Mouse (Mus musculus) lung, postnatal 0 days (tissue): ENCODE results near the gene Stom. TPM values are rescaled to one million over a fixed set of nuclear protein-coding genes. Genes with fewer than 3 reads are reported as not detected.

ENCODE experiments used
- ATAC-seq: fragments of 200-750 bp; cut with Nextera tagmentation; 2 replicates; pipeline ENCODE4 v1.8.0; 2017; ENCODE audit warnings: moderate library complexity
- DNase-seq: peaks from one replicate; pipeline ENCODE4 v3.0.0-alpha.2; 2016; ENCODE audit warnings: low spot score
- H3K27ac ChIP-seq: fragments of 300-500 bp; sonication (generic); 2 replicates; pipeline ENCODE4 v1.5.1; 2014; ENCODE audit warnings: antibody characterized with exemption, mild to moderate bottlenecking, low read length, mixed read lengths
- H3K27me3 ChIP-seq: fragments of 300-500 bp; sonication (generic); replicated peaks from 2 replicates; pipeline ENCODE4 v1.6.1; 2014; ENCODE audit warnings: low read length, mixed read lengths; ENCODE audit not compliant: insufficient read depth
- H3K36me3 ChIP-seq: fragments of 300-500 bp; sonication (generic); 2 replicates; pipeline ENCODE4 v1.6.1; 2014; ENCODE audit warnings: low read length, mixed read lengths; ENCODE audit not compliant: insufficient read depth
- H3K4me1 ChIP-seq: fragments of 300-500 bp; sonication (generic); 2 replicates; pipeline ENCODE4 v1.6.1; 2014; ENCODE audit warnings: antibody characterized with exemption, low read depth, low read length, mixed read lengths; ENCODE audit not compliant: insufficient read depth
- H3K4me2 ChIP-seq: fragments of 300-500 bp; sonication (generic); replicated peaks from 2 replicates; pipeline ENCODE4 v1.6.1; 2014; ENCODE audit warnings: low read depth, mild to moderate bottlenecking, low read length, moderate library complexity, mixed read lengths
- H3K4me3 ChIP-seq: fragments of 300-500 bp; sonication (generic); 2 replicates; pipeline ENCODE4 v1.5.1; 2014; ENCODE audit warnings: low read depth, low read length
- H3K9ac ChIP-seq: fragments of 300-500 bp; sonication (generic); replicated peaks from 2 replicates; pipeline ENCODE4 v1.6.1; 2014; ENCODE audit warnings: low read depth, mild to moderate bottlenecking
- H3K9me3 ChIP-seq: fragments of 300-500 bp; sonication (generic); 2 replicates; pipeline ENCODE4 v1.6.1; 2016; ENCODE audit warnings: low read length, mixed read lengths
- CTCF ChIP-seq: IDR thresholded peaks from 2 replicates; pipeline ENCODE4 v1.5.1; 2016; ENCODE audit warnings: antibody characterized with exemption, mild to moderate bottlenecking
- EP300 ChIP-seq: IDR thresholded peaks from 2 replicates; pipeline ENCODE4 v1.6.1; 2016; ENCODE audit warnings: antibody characterized with exemption, mild to moderate bottlenecking, control low read depth
- WGBS: fragments of 180-500 bp; shearing (Covaris S2); extraction: QIAGEN DNeasy Blood & Tissue Kit; methylation state at CpG from one replicate; pipeline ENCODE4 v1.1.7; 2014; 5-methylcytosine and 5-hydroxymethylcytosine counted together
- polyA plus RNA-seq: library from polyadenylated mRNA; unstranded; fragments of >200 nt; fragmentation: Nextera tagmentation; extraction: Ambion mirVana; gene quantifications from 2 replicates; pipeline ENCODE4 v1.2.1, GENCODE M21; 2015

Stom gene
- polyA plus RNA-seq, 1 experiment from 2014 or later: 86.2 TPM

DNA sequence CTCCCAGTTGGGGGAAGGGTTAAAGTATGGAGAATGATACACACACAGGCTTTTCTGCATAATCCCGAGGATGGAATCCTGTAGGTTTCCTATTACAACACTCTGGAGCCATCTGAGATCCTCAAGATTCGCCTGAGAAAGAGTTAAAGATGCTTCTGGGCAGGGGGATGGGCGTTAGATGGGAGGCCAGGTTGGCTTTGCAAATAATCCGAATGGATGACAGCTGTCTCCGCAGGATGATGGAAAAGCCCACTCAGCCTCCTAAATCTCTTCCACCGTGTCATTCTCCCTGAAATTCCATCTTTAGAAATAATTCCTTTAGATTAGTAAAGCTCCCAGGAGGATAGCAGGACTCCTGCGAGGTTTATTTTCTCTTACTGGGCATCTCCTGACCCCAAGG is 1.2 kb downstream of the Stom start:
- no peak for ATAC-seq
- H3K27me3 ChIP-seq: no peaks in the 10 kb centered on the region

DNA sequence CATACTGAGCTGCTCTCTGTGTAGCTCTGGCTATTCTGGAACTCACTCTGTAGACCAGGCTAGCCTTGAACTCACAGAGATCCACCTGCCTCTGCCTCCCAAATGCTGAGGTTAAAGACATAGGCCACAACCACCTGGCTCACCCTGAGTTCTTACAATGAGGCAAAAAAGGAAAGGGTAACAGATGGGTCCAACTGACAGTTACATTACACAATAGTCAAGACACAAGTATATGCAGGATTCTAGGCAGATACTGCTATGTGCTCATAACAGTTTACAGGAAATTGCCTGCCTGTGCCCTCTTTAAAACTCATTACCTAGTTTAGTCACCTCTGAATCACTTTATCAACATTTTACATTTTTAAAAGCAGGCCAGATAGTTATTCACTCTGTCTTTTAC is 3.1 kb downstream of the Stom start:
- peak; percentile 17 for DNase-seq
- Histone ChIP-seq H3K4me2 (peak overlapping the region; percentile 6; the same call in 1 of the 2 replicates), H3K27me3 (no peaks in the 10 kb centered on the region), H3K27ac (no peak overlapping the region), H3K9ac (no peak overlapping the region), H3K36me3 (no peaks in the 10 kb centered on the region), H3K9me3 (no peaks in the 10 kb centered on the region), H3K4me1 (peaks cover 16% of the 10 kb centered on the region), H3K4me3 (no peak overlapping the region)
- TF ChIP-seq CTCF (no peak), EP300 (no peak)
- ATAC-seq: no peak

More for the DNA sequence above, 1.2 kb downstream of the Stom start:
- Histone ChIP-seq H3K9me3 (no peaks in the 10 kb centered on the region), H3K27ac (no peak overlapping the region; the same call in 1 of the 2 replicates), H3K4me3 (peak overlapping the region; percentile 71), H3K4me1 (peaks cover 16% of the 10 kb centered on the region), H3K36me3 (no peaks in the 10 kb centered on the region), H3K9ac (peak overlapping the region; percentile 67; the same call in 1 of the 2 replicates), H3K4me2 (peak overlapping the region; percentile 93)
- no peak for DNase-seq
- no peak for TF ChIP-seq EP300
- TF ChIP-seq CTCF: no peak
- 15% methylated on average over 7 of the region's 7 CpGs for WGBS

DNA sequence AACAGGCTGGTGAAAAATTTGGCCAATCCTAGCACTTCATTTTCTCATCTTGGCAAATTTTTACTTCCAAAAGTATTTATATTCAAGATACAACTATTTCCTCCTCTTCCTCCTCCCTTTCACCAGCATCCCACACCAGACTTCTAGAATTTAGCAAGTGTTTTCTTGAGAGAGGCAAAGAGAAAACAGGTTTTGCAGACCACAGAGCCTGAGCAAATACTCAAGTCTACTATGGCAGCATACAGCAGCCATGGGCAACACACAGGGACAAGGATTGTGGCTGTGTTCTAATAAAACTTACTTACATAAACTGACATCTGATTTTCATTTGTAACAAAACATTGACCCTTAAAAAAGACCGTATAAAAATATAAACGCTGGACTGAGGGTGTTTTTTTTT is 5.6 kb downstream of the Stom start:
- Histone ChIP-seq H3K9me3 (no peaks in the 10 kb centered on the region), H3K27me3 (no peaks in the 10 kb centered on the region), H3K36me3 (no peaks in the 10 kb centered on the region), H3K4me1 (peaks cover 16% of the 10 kb centered on the region), H3K27ac (no peak overlapping the region), H3K9ac (no peak overlapping the region), H3K4me2 (no peak overlapping the region), H3K4me3 (no peak overlapping the region)
- ATAC-seq (no peak), DNase-seq (peak; percentile 52)
- 34% methylated on average over 2 of the region's 2 CpGs for WGBS
- TF ChIP-seq CTCF (no peak), EP300 (no peak)

DNA sequence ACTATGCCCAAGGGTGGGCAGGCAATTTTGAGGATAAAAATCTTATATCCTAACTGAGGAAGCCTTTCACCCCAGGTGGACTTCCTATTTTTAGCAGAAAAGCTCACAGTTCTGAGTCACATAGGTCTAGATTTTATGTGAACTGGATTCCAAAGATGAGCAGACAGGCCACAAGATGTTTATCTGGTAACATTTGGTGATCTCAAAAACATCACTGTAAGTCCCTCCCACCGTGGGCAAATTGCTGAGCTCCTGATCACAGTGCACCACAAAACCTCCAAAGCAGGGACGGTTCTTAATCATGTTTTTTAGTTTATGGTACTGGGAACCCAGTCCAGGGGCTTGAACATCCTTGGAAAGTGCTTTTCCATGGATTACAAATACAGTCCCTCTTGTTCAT is 7.7 kb downstream of the Stom start:
- DNase-seq: no peak
- TF ChIP-seq EP300 (no peak), CTCF (no peak)

DNA sequence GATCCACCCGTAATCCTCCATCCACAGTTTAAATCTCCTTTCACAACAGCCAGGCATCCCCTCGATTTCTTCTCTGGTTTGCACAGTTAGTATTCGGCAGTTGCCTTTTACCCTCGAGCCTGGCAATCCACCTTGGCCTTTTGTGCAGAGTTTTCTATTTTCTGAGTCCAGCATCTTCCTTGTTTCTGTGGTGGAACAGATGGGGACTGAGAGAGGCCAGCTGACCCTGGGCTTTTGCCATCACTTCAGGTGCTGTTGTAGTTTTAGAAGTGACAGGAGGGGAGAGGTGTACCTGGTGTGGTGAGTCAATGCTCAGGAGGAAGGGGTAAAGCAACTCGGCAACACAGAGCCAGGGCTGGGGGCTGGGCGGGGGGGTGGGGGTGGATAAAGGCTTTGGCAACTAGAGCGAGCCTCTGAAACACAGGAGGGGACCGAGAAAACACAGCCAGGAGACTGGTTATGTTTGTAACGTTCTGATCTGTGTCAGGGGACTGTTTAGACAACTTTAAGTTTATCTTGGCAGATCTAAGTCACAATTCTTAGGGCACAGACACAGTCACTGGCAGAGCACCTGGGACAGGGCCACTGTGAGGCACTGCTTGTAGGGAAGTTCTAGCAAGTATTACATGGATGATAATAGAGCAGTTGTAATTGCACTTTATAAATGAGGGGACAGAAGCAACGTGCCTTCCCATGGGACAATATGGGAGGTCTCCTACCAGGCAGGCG is 8.5 kb downstream of the Stom start:
- 44% methylated on average over 11 of the region's 11 CpGs for WGBS
- Histone ChIP-seq H3K4me3 (no peak overlapping the region), H3K27me3 (no peaks in the 10 kb centered on the region), H3K27ac (no peak overlapping the region), H3K9me3 (no peaks in the 10 kb centered on the region), H3K4me2 (no peak overlapping the region), H3K4me1 (peaks cover 8% of the 10 kb centered on the region), H3K9ac (no peak overlapping the region), H3K36me3 (no peaks in the 10 kb centered on the region)
- DNase-seq (no peak), ATAC-seq (no peak)
- no peak for TF ChIP-seq EP300
- no peak for TF ChIP-seq CTCF

More for the DNA sequence above, 7.7 kb downstream of the Stom start:
- 89% methylated on average over 2 of the region's 2 CpGs for WGBS
- no peak for ATAC-seq
- no peaks in the 10 kb centered on the region for H3K36me3 ChIP-seq
- H3K4me2 ChIP-seq: no peak overlapping the region
- no peak overlapping the region for H3K27ac ChIP-seq
- H3K27me3 ChIP-seq: no peaks in the 10 kb centered on the region
- no peaks in the 10 kb centered on the region for H3K9me3 ChIP-seq
- peaks cover 6% of the 10 kb centered on the region for H3K4me1 ChIP-seq
- H3K4me3 ChIP-seq: no peak overlapping the region
- no peak overlapping the region for H3K9ac ChIP-seq

DNA sequence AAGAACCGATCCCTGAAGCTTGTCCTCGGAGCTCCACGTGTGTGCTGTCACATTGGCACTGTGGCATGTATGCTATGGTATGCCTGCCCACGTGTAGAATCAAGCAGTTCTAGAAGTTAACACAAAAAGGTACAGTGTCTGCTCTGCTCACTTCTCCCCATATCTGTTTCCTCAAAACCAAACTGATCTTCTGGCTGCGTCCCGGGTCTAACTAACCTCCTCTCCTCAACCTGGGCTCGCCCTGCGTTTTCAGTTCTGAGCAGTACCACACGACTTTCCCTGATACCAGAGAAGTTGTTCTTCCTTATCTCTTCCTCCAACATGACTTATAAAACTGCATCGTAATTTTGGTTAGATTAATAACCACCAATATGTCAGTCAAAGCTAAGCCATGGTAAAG is 9.2 kb downstream of the Stom start:
- WGBS: 44% methylated on average over 10 of the region's 10 CpGs
- no peak for DNase-seq
- no peak for ATAC-seq
- Histone ChIP-seq H3K9me3 (no peaks in the 10 kb centered on the region), H3K4me2 (no peak overlapping the region), H3K4me1 (peaks cover 5% of the 10 kb centered on the region), H3K36me3 (no peaks in the 10 kb centered on the region), H3K4me3 (no peak overlapping the region), H3K27me3 (no peaks in the 10 kb centered on the region), H3K27ac (no peak overlapping the region; the same call in 1 of the 2 replicates), H3K9ac (no peak overlapping the region)
- no peak for TF ChIP-seq CTCF
